Mouse (Mus musculus) frontal cortex, adult (tissue): ENCODE results near the gene Chil6.

Experiments
- ATAC-seq: cut with Nextera tagmentation; 2 replicates; pipeline ENCODE4 v1.9.2; 2017; ENCODE audit warnings: mild to moderate bottlenecking, moderate library complexity, mixed read lengths; ENCODE audit not compliant: low TSS enrichment

Chil6 gene

DNA sequence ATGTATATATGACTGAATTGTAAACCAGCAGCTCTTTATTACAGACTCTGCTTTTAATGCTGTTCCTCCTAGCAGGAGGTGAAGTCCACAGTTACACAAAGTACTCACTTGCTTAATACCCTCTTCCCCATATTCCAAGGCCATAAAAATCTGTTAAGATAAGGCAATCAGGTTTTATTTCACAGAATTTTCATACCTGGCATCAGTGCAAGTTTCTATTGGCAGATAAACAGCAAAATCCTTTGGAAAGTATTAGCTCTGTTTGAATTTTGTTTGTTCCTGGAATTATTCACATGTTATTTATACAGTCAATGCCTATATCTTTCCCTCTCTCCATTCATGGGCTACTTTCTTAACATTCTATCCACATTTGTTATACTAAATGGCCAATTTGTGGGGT lies at the start of gene Chil6:
Gene Chil6, minus strand, starts transcription at position 101 of the 400 bp plus-strand sequence.
- ATAC-seq, result no peak

DNA sequence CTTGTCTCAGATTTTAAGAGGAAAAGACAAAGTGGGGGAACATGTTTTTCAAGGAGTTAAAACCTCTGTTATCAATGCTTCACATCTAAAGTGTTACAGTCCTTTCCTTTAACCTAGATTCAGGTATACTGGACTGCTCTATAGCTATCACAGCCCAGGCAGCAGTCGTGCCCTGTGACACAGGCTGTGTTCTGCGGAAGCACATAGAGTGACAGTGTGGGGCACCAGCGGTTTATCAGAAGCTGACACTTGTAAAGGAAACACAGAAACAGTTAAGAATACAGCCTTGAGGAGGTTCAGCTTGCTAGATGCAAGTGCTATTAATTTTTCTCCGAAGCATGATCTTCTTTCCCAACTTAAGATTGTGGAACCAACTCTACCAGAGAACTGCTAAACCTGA lies 46.6 kb upstream of the Chil6 start:
- no peak for ATAC-seq

DNA sequence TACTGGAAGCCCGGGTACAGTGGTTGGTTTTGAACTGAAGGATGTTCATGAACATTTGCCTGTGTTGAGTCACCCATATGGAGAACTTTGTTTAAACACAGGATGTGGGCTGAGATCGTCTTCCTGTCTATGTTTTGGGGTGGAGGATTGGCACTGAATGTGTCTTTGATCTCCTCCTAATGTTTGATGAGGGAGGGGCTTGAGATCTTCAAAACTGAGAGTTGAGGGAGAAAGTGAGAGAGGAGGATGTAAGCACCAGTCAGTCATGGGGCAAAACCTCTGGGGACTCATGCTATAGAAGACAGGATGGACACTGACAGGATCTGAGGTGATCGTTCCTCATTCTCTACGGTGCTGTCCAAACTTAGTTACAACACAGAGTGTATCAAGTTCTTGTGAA lies 43.6 kb upstream of the Chil6 start:
- no peak for ATAC-seq

DNA sequence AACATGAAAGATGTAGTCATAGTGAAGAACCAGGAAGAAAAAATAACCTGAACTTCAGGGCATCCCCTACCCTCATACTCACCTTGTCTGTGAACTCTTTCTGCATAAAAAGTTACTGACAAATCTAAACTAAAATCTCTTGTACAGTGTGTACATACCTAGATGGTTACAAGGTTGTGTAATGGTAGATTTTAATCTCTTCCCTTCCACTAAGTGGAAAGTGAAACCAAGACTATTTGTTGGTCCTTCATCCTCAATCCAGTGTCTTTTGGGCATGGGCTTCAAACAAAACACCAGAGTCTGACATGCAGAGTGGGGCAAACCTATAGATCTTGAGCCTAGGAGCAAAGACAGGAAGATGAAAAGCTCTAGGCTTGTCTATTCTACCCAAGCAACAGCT lies 43.0 kb upstream of the Chil6 start:
- ATAC-seq, result no peak

DNA sequence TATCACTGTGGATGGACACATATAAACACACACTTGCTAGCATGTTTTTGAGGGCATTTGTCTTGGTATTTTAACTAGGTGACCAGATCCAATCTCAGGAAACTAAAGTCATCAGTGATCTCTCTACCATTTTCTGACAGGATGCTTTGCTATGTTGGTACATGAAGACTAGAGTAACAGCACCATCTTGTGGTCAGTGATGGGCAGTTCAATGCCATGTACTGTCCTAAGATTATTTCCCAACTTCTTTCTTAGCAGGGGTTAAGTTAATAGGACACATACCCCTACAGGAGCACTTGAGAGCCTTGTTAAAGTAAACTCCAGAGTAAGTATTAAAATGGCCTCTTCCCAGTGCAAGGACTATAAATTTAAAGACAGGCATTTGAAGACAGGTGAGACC lies 42.6 kb upstream of the Chil6 start:
- ATAC-seq, result peak; percentile 92
